Mouse (Mus musculus): ENCODE measurements around the gene Hmbs.

GRCm38 (mm10) chr9:44288959-44289291 lies 55.1 kb downstream of the Hmbs start:
- TF ChIP-seq CTCF (IDR thresholded peaks at IDR 0.05; ENCODE audit: insufficient read depth, low read length): no peak
- no peak for TF ChIP-seq POLR2A (IDR thresholded peaks at IDR 0.05; ENCODE audit: borderline replicate concordance, extremely low read depth, low read depth, low read length)
